Mouse (Mus musculus) G1E (cell line): ENCODE measurements around the gene Zc3hc1. TPM values are rescaled to one million over a fixed set of nuclear protein-coding genes. Genes with fewer than 3 reads are reported as not detected.
A peak's percentile ranks its signal among the peaks of the same experiment; 100 is the strongest.

Experiments
- ATAC-seq: 2 replicates; pipeline ENCODE4 v1.8.0; 2016; ENCODE audit warnings: mild to moderate bottlenecking; ENCODE audit not compliant: insufficient number of reproducible peaks, poor library complexity, low FRiP score, severe bottlenecking; ENCODE audit errors: extremely low read depth
- DNase-seq: peaks from one replicate; pipeline ENCODE4 v3.0.0; 2012; ENCODE audit warnings: low spot score
- H3K27me3 ChIP-seq: 2 replicates; pipeline ENCODE4 v1.6.1; 2012; ENCODE audit warnings: mild to moderate bottlenecking, low read length, inconsistent platforms; ENCODE audit not compliant: insufficient read depth
- H3K36me3 ChIP-seq: replicated peaks from 2 replicates; pipeline ENCODE3; 2012; ENCODE audit warnings: mild to moderate bottlenecking, inconsistent platforms
- H3K4me1 ChIP-seq: 2 replicates; pipeline ENCODE4 v1.6.1; 2012; ENCODE audit warnings: low read depth, low read length, inconsistent platforms, mixed read lengths; ENCODE audit not compliant: insufficient read depth
- H3K4me3 ChIP-seq: 2 replicates; pipeline ENCODE4 v1.5.1; 2012; ENCODE audit warnings: low read depth, mild to moderate bottlenecking, inconsistent platforms, low read length, moderate library complexity, mixed read lengths
- H3K9me3 ChIP-seq: replicated peaks from 2 replicates; pipeline ENCODE4 v1.6.1; 2012; ENCODE audit warnings: inconsistent platforms
- CTCF ChIP-seq: IDR thresholded peaks from 2 replicates; pipeline ENCODE4 v1.5.1; 2012; ENCODE audit warnings: low read depth, low read length, inconsistent platforms, mixed read lengths
- GATA1 ChIP-seq: IDR thresholded peaks from 2 replicates; pipeline ENCODE4 v1.6.1; 2012; ENCODE audit warnings: borderline replicate concordance, low read length, inconsistent platforms, mixed read lengths
- GATA2 ChIP-seq: IDR thresholded peaks from 2 replicates; pipeline ENCODE4 v1.6.1; 2012; ENCODE audit warnings: low read depth, low read length, inconsistent platforms, borderline replicate concordance
- POLR2AphosphoS5 ChIP-seq: IDR thresholded peaks from 2 replicates; pipeline ENCODE4 v1.6.1; 2012; ENCODE audit warnings: low read depth, low read length, inconsistent platforms; ENCODE audit not compliant: insufficient replicate concordance
- TAL1 ChIP-seq: conservative IDR thresholded peaks from 2 replicates; pipeline ENCODE4 v1.6.1; 2012; ENCODE audit warnings: low read depth, low read length, inconsistent platforms, mixed read lengths
- polyA plus RNA-seq: library from polyadenylated mRNA; stranded (reverse); fragments of >175 nt; gene quantifications from 2 replicates; pipeline ENCODE4 v1.2.3, GENCODE M21; 2012
- total RNA-seq, 2 experiments: library from RNA; stranded (forward) in 1 of 2; stranded (reverse) in 1 of 2; fragments of 200-1000 nt in 1 of 2; fragments of >200 nt in 1 of 2; fragmentation: Nextera tagmentation in 1 of 2; gene quantifications; 2 replicates each; pipeline ENCODE4 v1.2.3; 2014 to 2017

Gene Zc3hc1
- total and polyA plus RNA-seq, 3 experiments = 22.0 to 71.3 (median 53.0) TPM

DNA sequence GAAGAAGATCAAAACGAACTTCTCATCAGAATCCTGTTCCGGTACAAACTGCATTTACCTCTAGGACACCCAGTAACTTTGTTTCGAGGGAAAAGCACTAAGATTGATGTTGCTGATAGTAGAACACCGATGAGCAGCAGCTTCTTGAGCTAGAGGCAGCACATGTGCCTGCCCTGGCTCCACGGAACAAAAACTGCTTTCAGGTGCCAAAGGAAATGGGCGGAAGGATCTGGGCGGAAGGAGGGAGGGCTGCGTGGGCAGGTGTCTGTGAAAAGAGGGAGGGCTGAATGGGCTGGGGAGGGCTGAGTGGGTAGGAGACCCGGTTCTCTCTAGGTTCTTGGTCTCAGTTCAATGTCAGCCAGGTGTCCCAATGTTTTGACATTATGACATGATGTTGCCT, 39.5 kb downstream of the Zc3hc1 start:
- ATAC-seq = no peak
- H3K27me3 ChIP-seq = peaks cover 7% of the 10 kb centered on the region
- peaks cover 38% of the 10 kb centered on the region for H3K4me1 ChIP-seq
- H3K9me3 ChIP-seq = no peaks in the 10 kb centered on the region
- TF ChIP-seq GATA2 = no peak
- no peak for TF ChIP-seq CTCF
- no peak for TF ChIP-seq GATA1
- no peak for TF ChIP-seq TAL1
- no peak for TF ChIP-seq POLR2AphosphoS5
- H3K36me3 ChIP-seq = no peaks in the 10 kb centered on the region
- no peak overlapping the region for H3K4me3 ChIP-seq
- no peak for DNase-seq

DNA sequence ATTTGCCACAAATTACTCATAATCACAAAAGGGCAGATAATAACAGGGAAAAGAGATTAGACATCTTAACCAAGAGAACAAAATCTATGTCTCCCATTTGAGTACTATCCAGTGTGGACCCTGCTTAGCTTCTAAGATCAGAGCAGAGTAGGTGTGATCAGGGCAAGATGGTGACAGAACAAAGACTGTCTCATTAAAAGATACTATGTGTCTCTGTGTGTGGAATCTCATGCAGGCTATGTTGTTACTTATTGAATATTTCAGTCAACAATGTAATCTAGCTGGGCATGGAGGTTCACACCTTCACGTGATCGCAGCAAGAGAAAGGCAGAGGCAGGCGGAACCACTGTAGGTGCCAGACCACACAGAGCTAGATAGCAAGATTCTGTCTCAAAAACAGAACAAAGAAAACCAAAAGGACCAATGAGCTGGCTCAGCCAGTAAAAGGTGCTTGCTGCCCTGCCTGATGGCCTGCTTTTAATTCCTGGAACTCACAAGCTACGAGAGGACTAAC, 43.5 kb downstream of the Zc3hc1 start:
- H3K9me3 ChIP-seq = no peaks in the 10 kb centered on the region
- H3K36me3 ChIP-seq = no peaks in the 10 kb centered on the region
- H3K4me1 ChIP-seq = peaks cover 12% of the 10 kb centered on the region
- DNase-seq (no peak), ATAC-seq (no peak)
- TF ChIP-seq CTCF (no peak), TAL1 (no peak), GATA2 (no peak), GATA1 (no peak), POLR2AphosphoS5 (no peak)
- H3K4me3 ChIP-seq = no peak overlapping the region
- peaks cover 7% of the 10 kb centered on the region for H3K27me3 ChIP-seq

DNA sequence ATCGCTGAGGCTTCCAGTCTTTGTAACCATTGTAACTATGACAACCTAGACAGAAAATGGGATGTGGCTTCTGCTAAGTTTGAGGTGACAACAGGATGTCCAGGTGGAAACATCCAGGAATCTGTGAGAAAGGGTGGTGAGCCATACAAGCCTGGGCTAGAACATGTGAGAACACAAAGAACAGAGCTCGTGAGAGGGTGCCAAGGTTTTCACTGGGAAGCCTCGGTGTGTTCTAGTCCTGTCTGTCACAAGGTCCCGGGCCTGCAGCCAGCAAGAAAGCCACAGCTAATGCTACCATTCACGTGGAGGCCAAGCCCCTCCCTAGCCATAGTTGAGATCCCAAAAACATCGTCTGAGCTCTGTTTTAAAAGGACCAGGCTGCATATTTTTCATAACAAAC, 44.1 kb downstream of the Zc3hc1 start:
- H3K9me3 ChIP-seq = no peaks in the 10 kb centered on the region
- no peak for DNase-seq
- no peaks in the 10 kb centered on the region for H3K36me3 ChIP-seq
- no peak for TF ChIP-seq TAL1
- no peak for TF ChIP-seq CTCF
- no peak for TF ChIP-seq POLR2AphosphoS5
- no peak for TF ChIP-seq GATA2
- no peak for TF ChIP-seq GATA1
- H3K4me1 ChIP-seq = peaks cover 8% of the 10 kb centered on the region
- ATAC-seq = no peak
- H3K4me3 ChIP-seq = no peak overlapping the region
- peaks cover 3% of the 10 kb centered on the region; the same call in 1 of the 2 replicates for H3K27me3 ChIP-seq

DNA sequence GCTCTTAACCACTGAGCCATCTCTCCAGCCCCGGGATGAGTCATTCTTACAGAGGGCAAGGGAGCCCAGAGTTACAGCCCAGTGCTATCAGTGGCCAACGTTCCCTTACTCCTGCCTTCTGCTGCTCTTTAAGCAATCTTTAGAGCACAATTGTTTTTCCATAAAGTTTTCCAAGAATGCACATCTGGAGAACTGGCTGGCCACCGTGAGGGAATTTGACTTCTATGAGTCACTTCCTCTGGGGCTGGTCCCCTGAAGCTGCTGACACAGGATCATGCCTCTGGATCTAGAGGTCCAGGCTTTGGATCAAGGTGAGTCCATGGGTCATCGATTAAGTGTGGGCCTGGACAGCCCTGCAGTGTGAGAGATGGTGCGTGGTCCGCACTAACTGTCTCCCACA, 46.8 kb downstream of the Zc3hc1 start:
- peaks cover 12% of the 10 kb centered on the region for H3K27me3 ChIP-seq
- no peaks in the 10 kb centered on the region for H3K36me3 ChIP-seq
- DNase-seq (no peak), ATAC-seq (no peak)
- no peak for TF ChIP-seq GATA1
- no peak for TF ChIP-seq GATA2
- TF ChIP-seq TAL1 = no peak
- no peak for TF ChIP-seq POLR2AphosphoS5
- no peak for TF ChIP-seq CTCF
- H3K9me3 ChIP-seq = no peaks in the 10 kb centered on the region
- no peaks in the 10 kb centered on the region for H3K4me1 ChIP-seq
- no peak overlapping the region for H3K4me3 ChIP-seq

DNA sequence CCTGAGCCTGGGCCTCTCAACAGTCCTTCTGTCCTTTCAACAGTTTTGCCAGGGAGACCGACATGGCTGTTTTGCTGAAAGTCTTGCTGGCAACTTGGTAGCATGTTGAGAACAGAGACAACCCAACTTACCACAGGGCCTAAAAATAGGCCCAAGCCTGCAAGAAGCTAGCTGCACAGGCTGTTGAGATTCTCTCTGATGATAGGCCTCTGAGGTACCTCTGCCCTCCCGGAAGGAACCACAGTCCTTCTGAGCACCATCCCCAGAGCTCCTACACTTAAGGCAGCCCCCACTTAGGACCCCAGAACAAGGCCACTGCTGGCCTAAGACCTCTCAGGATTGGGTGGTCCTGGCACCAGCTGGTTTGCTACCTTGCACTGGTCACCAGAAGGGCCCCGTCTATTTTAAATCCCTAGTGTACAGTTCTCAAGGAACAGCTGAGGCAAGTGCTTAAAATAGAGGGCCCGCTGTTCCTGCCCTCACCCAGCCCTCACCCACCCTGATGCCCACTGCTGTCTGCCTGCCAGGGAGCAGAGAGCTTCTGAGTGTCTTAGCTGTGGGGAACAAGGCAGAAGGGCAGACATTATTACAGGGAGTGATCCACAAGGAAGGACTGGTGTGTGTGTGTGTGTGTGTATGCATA, 50.5 kb downstream of the Zc3hc1 start:
- Histone ChIP-seq H3K4me3 (no peak overlapping the region), H3K4me1 (peaks cover 11% of the 10 kb centered on the region), H3K27me3 (peaks cover 31% of the 10 kb centered on the region), H3K9me3 (no peaks in the 10 kb centered on the region), H3K36me3 (no peaks in the 10 kb centered on the region)
- DNase-seq (no peak), ATAC-seq (no peak)
- TF ChIP-seq TAL1 = no peak
- no peak for TF ChIP-seq POLR2AphosphoS5
- no peak for TF ChIP-seq CTCF
- no peak for TF ChIP-seq GATA1
- TF ChIP-seq GATA2 = no peak

DNA sequence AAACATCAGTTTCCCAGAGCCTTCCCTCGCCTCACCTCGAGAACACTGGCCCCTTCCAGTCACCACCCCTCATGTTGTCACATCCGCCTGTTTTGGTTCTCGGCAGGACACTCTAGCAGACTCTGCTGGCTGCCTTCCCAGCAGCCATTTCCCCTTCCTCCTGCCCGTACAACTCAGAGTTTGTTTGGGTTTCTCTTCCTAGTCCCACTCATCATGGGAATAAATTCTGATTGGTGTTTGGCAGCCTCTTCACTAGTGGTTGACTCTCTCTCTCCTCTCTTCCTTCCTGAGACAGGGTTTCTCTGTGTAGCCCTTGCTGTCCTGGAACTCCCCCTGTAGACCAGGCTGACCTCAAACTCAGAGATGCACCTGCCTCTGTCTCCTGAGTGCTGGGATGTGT, 53.9 kb downstream of the Zc3hc1 start:
- no peaks in the 10 kb centered on the region for H3K36me3 ChIP-seq
- peaks cover 11% of the 10 kb centered on the region for H3K4me1 ChIP-seq
- peak overlapping the region; percentile 39; the same call in 1 of the 2 replicates for H3K4me3 ChIP-seq
- TF ChIP-seq GATA1 (no peak), POLR2AphosphoS5 (no peak), GATA2 (no peak), CTCF (no peak), TAL1 (no peak)
- ATAC-seq = no peak
- peak; percentile 18 for DNase-seq
- H3K27me3 ChIP-seq = peaks cover 36% of the 10 kb centered on the region
- H3K9me3 ChIP-seq = no peaks in the 10 kb centered on the region
